Mouse (Mus musculus) hindbrain, embryonic 11.5 days (tissue): ENCODE results near the gene Sfr1. TPM values are rescaled to one million over a fixed set of nuclear protein-coding genes. Genes with fewer than 3 reads are reported as not detected.
A peak's percentile ranks its signal among the peaks of the same experiment; 100 is the strongest.

Experiments
- ATAC-seq: fragments of 200-750 bp; cut with Nextera tagmentation; 2 replicates; pipeline ENCODE4 v1.8.0; 2017; ENCODE audit warnings: mild to moderate bottlenecking, moderate TSS enrichment, moderate library complexity; ENCODE audit not compliant: low FRiP score
- DNase-seq: peaks from one replicate; pipeline ENCODE4 v3.0.0-alpha.2; 2015; ENCODE audit warnings: low spot score
- H3K27ac ChIP-seq: fragments of 300-500 bp; sonication (generic); 2 replicates; pipeline ENCODE4 v1.5.1; 2014; ENCODE audit warnings: mild to moderate bottlenecking, low read depth, low read length
- H3K27me3 ChIP-seq: fragments of 300-500 bp; sonication (generic); 2 replicates; pipeline ENCODE4 v1.6.1; 2014; ENCODE audit warnings: mild to moderate bottlenecking, low read length, moderate library complexity, mixed read lengths; ENCODE audit not compliant: control insufficient read depth, insufficient read depth
- H3K36me3 ChIP-seq: fragments of 300-500 bp; sonication (generic); 2 replicates; pipeline ENCODE4 v1.6.1; 2014; ENCODE audit warnings: mild to moderate bottlenecking, low read length, moderate library complexity, mixed read lengths; ENCODE audit not compliant: control insufficient read depth, insufficient read depth
- H3K4me1 ChIP-seq: fragments of 300-500 bp; sonication (generic); replicated peaks from 2 replicates; pipeline ENCODE4 v1.6.1; 2014; ENCODE audit warnings: low read length, mixed read lengths; ENCODE audit not compliant: control insufficient read depth, insufficient read depth
- H3K4me2 ChIP-seq: fragments of 300-500 bp; sonication (generic); replicated peaks from 2 replicates; pipeline ENCODE4 v1.6.1; 2014; ENCODE audit warnings: mild to moderate bottlenecking, low read depth, low read length
- H3K4me3 ChIP-seq: fragments of 300-500 bp; sonication (generic); 2 replicates; pipeline ENCODE4 v1.5.1; 2014; ENCODE audit warnings: low read depth, low read length
- H3K9ac ChIP-seq: fragments of 300-500 bp; sonication (generic); 2 replicates; pipeline ENCODE4 v1.6.1; 2014; ENCODE audit warnings: low read depth, low read length
- H3K9me3 ChIP-seq: fragments of 300-500 bp; sonication (generic); 2 replicates; pipeline ENCODE4 v1.6.1; 2016; ENCODE audit warnings: low read length; ENCODE audit not compliant: control insufficient read depth
- WGBS: fragments of 180-500 bp; shearing (Covaris S2); extraction: QIAGEN DNeasy Blood & Tissue Kit; methylation state at CpG from one replicate; pipeline ENCODE4 v1.1.7; 2014; 5-methylcytosine and 5-hydroxymethylcytosine counted together
- polyA plus RNA-seq: library from polyadenylated mRNA; unstranded; fragments of >200 nt; fragmentation: Nextera tagmentation; extraction: Ambion mirVana; gene quantifications from 2 replicates; pipeline ENCODE4 v1.2.1, GENCODE M21; 2014

The Sfr1 gene
- polyA plus RNA-seq, 1 experiment from 2014 or later: 295 TPM

- WGBS: 0% methylated on average over 12 of the region's 12 CpGs
- Histone ChIP-seq H3K4me2 (peak overlapping the region; percentile 81), H3K36me3 (peaks cover 7% of the 10 kb centered on the region; the same call in 1 of the 2 replicates), H3K9me3 (no peaks in the 10 kb centered on the region), H3K4me1 (0 out of 2 replicates have a peak, but pooled peaks cover 2% of the 10 kb centered on the region), H3K27me3 (no peaks in the 10 kb centered on the region), H3K4me3 (peak overlapping the region; percentile 74), H3K27ac (peak overlapping the region; percentile 91), H3K9ac (peak overlapping the region; percentile 70)
- peak; percentile 66 for ATAC-seq
- peak; percentile 80 for DNase-seq
These were observed 801 bp upstream of the Sfr1 start for GRCm38 (mm10) chr19:47730691-47731070.

- DNase-seq (peak; percentile 81), ATAC-seq (peak; percentile 62)
- Histone ChIP-seq H3K36me3 (peaks cover 7% of the 10 kb centered on the region; the same call in 1 of the 2 replicates), H3K9me3 (no peaks in the 10 kb centered on the region), H3K4me1 (0 out of 2 replicates have a peak, but pooled peaks cover 2% of the 10 kb centered on the region), H3K4me2 (peak overlapping the region; percentile 45), H3K27ac (peak overlapping the region; percentile 91), H3K4me3 (peak overlapping the region; percentile 74), H3K27me3 (no peaks in the 10 kb centered on the region), H3K9ac (peak overlapping the region; percentile 70)
- whole genome bisulfite sequencing: 3% methylated on average over 11 of the region's 15 CpGs
These were observed 449 bp downstream of the Sfr1 start for GRCm38 (mm10) chr19:47731931-47732330.

- WGBS: 97% methylated on average over 2 of the region's 2 CpGs
- H3K36me3 ChIP-seq: no peaks in the 10 kb centered on the region
- no peak overlapping the region for H3K4me2 ChIP-seq
- H3K4me1 ChIP-seq: no peaks in the 10 kb centered on the region
- ATAC-seq (no peak), DNase-seq (no peak)
- H3K9ac ChIP-seq: no peak overlapping the region
- H3K27me3 ChIP-seq: no peaks in the 10 kb centered on the region
- no peak overlapping the region for H3K27ac ChIP-seq
- H3K9me3 ChIP-seq: no peaks in the 10 kb centered on the region
- no peak overlapping the region for H3K4me3 ChIP-seq
These were observed 15.6 kb downstream of the Sfr1 start for GRCm38 (mm10) chr19:47747072-47747471.

GRCm38 (mm10) chr19:47748950-47749349 lies 17.5 kb downstream of the Sfr1 start:
- WGBS: 73% methylated on average over 2 of the region's 2 CpGs
- no peak overlapping the region for H3K4me2 ChIP-seq
- H3K4me3 ChIP-seq: no peak overlapping the region
- ATAC-seq: no peak
- no peak overlapping the region for H3K27ac ChIP-seq
- H3K27me3 ChIP-seq: no peaks in the 10 kb centered on the region
- no peaks in the 10 kb centered on the region for H3K36me3 ChIP-seq
- no peaks in the 10 kb centered on the region for H3K4me1 ChIP-seq
- H3K9me3 ChIP-seq: no peaks in the 10 kb centered on the region
- peak; percentile 4 for DNase-seq
- H3K9ac ChIP-seq: no peak overlapping the region

GRCm38 (mm10) chr19:47750391-47750790 lies 18.9 kb downstream of the Sfr1 start:
- Histone ChIP-seq H3K27ac (no peak overlapping the region), H3K36me3 (no peaks in the 10 kb centered on the region), H3K4me2 (no peak overlapping the region), H3K9ac (no peak overlapping the region), H3K27me3 (no peaks in the 10 kb centered on the region), H3K4me3 (no peak overlapping the region), H3K4me1 (no peaks in the 10 kb centered on the region), H3K9me3 (no peaks in the 10 kb centered on the region)
- ATAC-seq (no peak), DNase-seq (peak; percentile 5)
- 52% methylated on average over 5 of the region's 5 CpGs for WGBS

GRCm38 (mm10) chr19:47752456-47752855 lies 21.0 kb downstream of the Sfr1 start:
- 96% methylated on average over 9 of the region's 9 CpGs for WGBS
- Histone ChIP-seq H3K36me3 (no peaks in the 10 kb centered on the region), H3K9me3 (no peaks in the 10 kb centered on the region), H3K9ac (no peak overlapping the region), H3K4me3 (no peak overlapping the region), H3K4me2 (no peak overlapping the region), H3K27ac (no peak overlapping the region), H3K4me1 (no peaks in the 10 kb centered on the region), H3K27me3 (no peaks in the 10 kb centered on the region)
- no peak for ATAC-seq
- DNase-seq: no peak

GRCm38 (mm10) chr19:47753921-47754320 lies 22.4 kb downstream of the Sfr1 start:
- H3K27ac ChIP-seq: no peak overlapping the region
- DNase-seq (no peak), ATAC-seq (no peak)
- no peak overlapping the region for H3K4me2 ChIP-seq
- no peaks in the 10 kb centered on the region for H3K27me3 ChIP-seq
- no peak overlapping the region for H3K4me3 ChIP-seq
- WGBS: 91% methylated on average over 4 of the region's 4 CpGs
- no peaks in the 10 kb centered on the region for H3K36me3 ChIP-seq
- no peaks in the 10 kb centered on the region for H3K9me3 ChIP-seq
- H3K9ac ChIP-seq: no peak overlapping the region
- no peaks in the 10 kb centered on the region for H3K4me1 ChIP-seq

GRCm38 (mm10) chr19:47754931-47755330 lies 23.4 kb downstream of the Sfr1 start:
- 89% methylated on average over 9 of the region's 9 CpGs for WGBS
- Histone ChIP-seq H3K9ac (no peak overlapping the region), H3K4me3 (no peak overlapping the region), H3K4me2 (no peak overlapping the region), H3K9me3 (no peaks in the 10 kb centered on the region), H3K27me3 (no peaks in the 10 kb centered on the region), H3K36me3 (no peaks in the 10 kb centered on the region), H3K4me1 (no peaks in the 10 kb centered on the region), H3K27ac (no peak overlapping the region)
- DNase-seq (no peak), ATAC-seq (no peak)

GRCm38 (mm10) chr19:47755625-47756024 lies 24.1 kb downstream of the Sfr1 start:
- Histone ChIP-seq H3K36me3 (no peaks in the 10 kb centered on the region), H3K9ac (no peak overlapping the region), H3K4me3 (no peak overlapping the region), H3K4me1 (no peaks in the 10 kb centered on the region), H3K4me2 (no peak overlapping the region), H3K9me3 (no peaks in the 10 kb centered on the region), H3K27ac (no peak overlapping the region), H3K27me3 (no peaks in the 10 kb centered on the region)
- DNase-seq (no peak), ATAC-seq (no peak)
- 67% methylated on average over 19 of the region's 19 CpGs for WGBS
